Mouse (Mus musculus) spleen, adult 10 weeks (tissue): Measurements from ENCODE around the gene Kdm5d. TPM values are rescaled to one million over a fixed set of nuclear protein-coding genes. Genes with fewer than 3 reads are reported as not detected.

Experiments used
- polyA plus RNA-seq: library from polyadenylated mRNA; stranded (reverse); fragments of 350-450 nt; fragmentation: Illumina TruSeq; extraction: RNeasy Lipid Tissue Mini Kit (QIAGEN cat#74804); gene quantifications from one replicate; pipeline ENCODE4 v1.2.3, GENCODE M21; 2015; ENCODE audit warnings: low replicate concordance; ENCODE audit not compliant: insufficient read depth

Kdm5d gene
- 60.1 TPM for polyA plus RNA-seq

GRCm38 (mm10) chrY:897393-898227 lies at the start of gene Kdm5d:
TSS of gene Kdm5d (plus strand) at chrY:897788.

Other genes starting within 250 kb of the Kdm5d start
- not detected for gene Zfy1, start 100.4 kb upstream of the Kdm5d start, polyA plus RNA-seq
- not detected for gene Uba1y, start 79.1 kb upstream of the Kdm5d start, polyA plus RNA-seq
- gene Eif2s3y, start 112.8 kb downstream of the Kdm5d start, polyA plus RNA-seq, result 227 TPM